Mouse (Mus musculus): ENCODE results near the gene Tmco4.

GRCm38 (mm10) chr4:139018976-139019375, 46.3 kb downstream of the Tmco4 start:
- no peak for TF ChIP-seq POLR2A (IDR thresholded peaks at IDR 0.05; ENCODE audit: control insufficient read depth, low read depth, low read length)
- no peak for TF ChIP-seq CTCF (IDR thresholded peaks at IDR 0.05; ENCODE audit: control insufficient read depth, insufficient read depth, insufficient replicate concordance, low read depth, low read length)

Data from testis, adult 2 months (tissue).